Mouse (Mus musculus) thymus, postnatal 4 days (tissue): ENCODE data around the gene Ptprt.

ENCODE experiments used
- DNase-seq: peaks from one replicate; pipeline ENCODE4 v3.0.0; 2021

Ptprt gene

GRCm38 (mm10) chr2:162401316-162402100 lies 259.4 kb downstream of the Ptprt start:
- DNase-seq = no peak

- no peak for DNase-seq
Observed at GRCm38 (mm10) chr2:162394601-162395000, 266.3 kb downstream of the Ptprt start.

GRCm38 (mm10) chr2:162391834-162392233 lies 269.1 kb downstream of the Ptprt start:
- DNase-seq = no peak

GRCm38 (mm10) chr2:162377309-162377708 lies 283.6 kb downstream of the Ptprt start:
- DNase-seq = no peak

GRCm38 (mm10) chr2:162349047-162349446 lies 311.9 kb downstream of the Ptprt start:
- no peak for DNase-seq

GRCm38 (mm10) chr2:162341846-162342245 lies 319.1 kb downstream of the Ptprt start:
- no peak for DNase-seq

- DNase-seq = no peak
Observed at GRCm38 (mm10) chr2:162340231-162340630, 320.7 kb downstream of the Ptprt start.

- DNase-seq = no peak
Observed at GRCm38 (mm10) chr2:162332066-162332683, 328.8 kb downstream of the Ptprt start.

GRCm38 (mm10) chr2:162329430-162329829 lies 331.5 kb downstream of the Ptprt start:
- DNase-seq = no peak

- no peak for DNase-seq
Observed at GRCm38 (mm10) chr2:162322411-162322810, 338.5 kb downstream of the Ptprt start.

- no peak for DNase-seq
Observed at GRCm38 (mm10) chr2:162307996-162308395, 353.0 kb downstream of the Ptprt start.

GRCm38 (mm10) chr2:162294070-162294469 lies 366.9 kb downstream of the Ptprt start:
- DNase-seq = no peak

- DNase-seq = no peak
Observed at GRCm38 (mm10) chr2:162282606-162283005, 378.3 kb downstream of the Ptprt start.

GRCm38 (mm10) chr2:162282121-162282520 lies 378.8 kb downstream of the Ptprt start:
- DNase-seq = no peak

GRCm38 (mm10) chr2:162273826-162274225 lies 387.1 kb downstream of the Ptprt start:
- DNase-seq = no peak

GRCm38 (mm10) chr2:162251272-162251671 lies 409.7 kb downstream of the Ptprt start:
- DNase-seq = no peak

- no peak for DNase-seq
Observed at GRCm38 (mm10) chr2:162248296-162248695, 412.7 kb downstream of the Ptprt start.

- no peak for DNase-seq
Observed at GRCm38 (mm10) chr2:162222476-162222875, 438.5 kb downstream of the Ptprt start.

- DNase-seq = no peak
Observed at GRCm38 (mm10) chr2:162220586-162220985, 440.4 kb downstream of the Ptprt start.

GRCm38 (mm10) chr2:162219507-162219906 lies 441.4 kb downstream of the Ptprt start:
- DNase-seq = no peak

GRCm38 (mm10) chr2:162217896-162218295 lies 443.1 kb downstream of the Ptprt start:
- DNase-seq = no peak

- no peak for DNase-seq
Observed at GRCm38 (mm10) chr2:162212397-162212796, 448.6 kb downstream of the Ptprt start.

GRCm38 (mm10) chr2:162210564-162210963 lies 450.4 kb downstream of the Ptprt start:
- DNase-seq = no peak

GRCm38 (mm10) chr2:162197316-162197715 lies 463.6 kb downstream of the Ptprt start:
- no peak for DNase-seq
